Mouse (Mus musculus) retina, adult 2 months (tissue): ENCODE data around the gene Prdx3.
"Not testable (repeated sequence)": the region's sequence is repeated elsewhere in the genome, so short reads cannot be mapped to it uniquely, and the experiment has no call there.

ENCODE experiments used
- DNase-seq: peaks from one replicate; pipeline ENCODE4 v3.0.0-alpha.2; 2012; ENCODE audit warnings: low read depth, low spot score

The Prdx3 gene

GRCm38 (mm10) chr19:60866169-60866568 is 8.2 kb downstream of the Prdx3 start:
- DNase-seq, result not testable (repeated sequence)

DNA sequence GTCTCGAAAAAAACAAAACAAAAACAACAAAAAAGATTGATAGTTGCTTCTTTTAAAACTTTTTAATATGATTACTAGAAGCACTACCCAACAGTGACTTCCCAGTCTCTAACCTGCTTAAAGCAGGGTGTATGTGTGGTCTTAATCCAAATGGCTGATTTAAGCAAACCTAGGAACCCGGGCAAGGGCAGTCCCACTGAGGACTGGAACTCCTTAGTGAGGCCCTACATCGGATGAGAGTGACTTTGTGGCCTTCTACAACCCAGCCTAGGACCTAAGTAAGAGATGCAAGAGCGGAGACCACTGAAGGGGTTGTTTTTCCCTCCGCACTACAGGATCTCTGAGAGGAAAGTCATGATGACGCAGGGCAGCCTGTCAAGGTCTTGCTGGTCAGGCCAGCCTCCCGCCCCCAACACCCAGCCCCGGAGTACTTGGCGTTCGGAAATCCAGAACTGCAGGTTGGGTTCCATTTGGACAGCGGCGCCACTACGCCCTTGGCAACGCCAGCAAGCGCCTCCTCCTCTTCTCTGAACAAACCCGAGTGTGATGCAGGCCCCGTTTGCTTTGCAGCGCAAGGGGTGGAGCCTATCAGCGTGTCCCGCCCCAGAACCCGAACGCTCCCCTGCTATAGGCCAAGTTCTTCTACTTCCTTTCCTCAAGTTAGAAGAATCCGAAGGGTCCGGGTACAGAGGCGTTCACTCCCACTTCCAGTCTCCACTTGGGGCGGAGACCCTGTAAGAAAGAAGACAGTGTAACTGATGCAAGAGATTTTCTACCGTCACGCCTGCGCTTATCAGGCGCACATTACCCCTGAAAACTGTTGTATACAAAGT is 13.3 kb downstream of the Prdx3 start, which contains the start of gene Sfxn4:
Gene Sfxn4 (minus strand): TSS at position 612 of the 833 bp plus-strand sequence.
- DNase-seq, result peak; percentile 62

GRCm38 (mm10) chr19:60845731-60846130 is 28.6 kb downstream of the Prdx3 start:
- no peak for DNase-seq

DNA sequence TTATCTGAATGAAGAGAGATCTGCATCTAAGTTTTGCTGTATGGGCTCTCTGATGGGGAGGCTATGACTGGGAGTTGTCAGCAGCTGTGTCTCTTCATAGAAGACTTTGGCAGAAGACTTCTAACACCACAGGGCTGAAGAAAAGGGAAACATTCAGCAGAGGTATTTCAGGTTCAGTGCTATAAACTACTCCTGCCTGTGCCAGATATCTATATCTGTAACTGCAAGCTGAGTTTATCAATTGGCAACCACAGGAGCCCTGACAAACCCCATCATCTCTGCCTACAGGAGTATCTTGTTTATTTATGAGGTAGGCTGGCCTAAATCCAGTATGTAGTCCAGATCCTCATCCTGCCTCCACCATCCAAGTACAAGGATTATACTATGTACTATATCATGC is 31.0 kb downstream of the Prdx3 start:
- no peak for DNase-seq

- peak; percentile 28 for DNase-seq
Observed at GRCm38 (mm10) chr19:60837747-60838146, 36.6 kb downstream of the Prdx3 start.

DNA sequence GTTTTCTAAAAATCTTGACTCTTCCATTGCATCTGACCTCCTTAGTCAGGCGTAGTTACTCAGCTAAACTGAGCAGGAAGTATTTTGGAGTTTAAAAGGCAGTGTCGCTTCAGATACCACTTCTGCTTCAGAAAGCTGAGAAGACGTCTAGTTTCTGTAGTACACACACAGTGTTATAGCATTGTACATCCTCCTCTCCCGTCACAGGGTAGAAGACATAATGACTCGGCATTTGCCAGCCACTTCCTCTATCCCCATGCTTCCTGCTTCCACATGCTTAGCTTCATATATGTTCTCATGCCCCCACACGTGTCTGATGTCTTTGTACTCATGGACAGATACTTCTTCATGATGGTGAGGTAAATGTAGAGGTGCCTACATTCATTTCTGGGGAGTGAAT is 55.7 kb downstream of the Prdx3 start:
- DNase-seq, result no peak
